Mouse (Mus musculus) liver (tissue): ENCODE measurements around the gene Clic1.

Experiments
- DNase-seq: peaks from one replicate; pipeline ENCODE4 v3.0.0-alpha.2; 2020; ENCODE audit warnings: mixed read lengths

The Clic1 gene

GRCm38 (mm10) chr17:35064951-35065947 is 15.5 kb downstream of the Clic1 start, which contains the start of gene Ly6g6c:
Ly6g6c (plus strand) TSS chr17:35065388.
- peak; percentile 62 for DNase-seq

DNA sequence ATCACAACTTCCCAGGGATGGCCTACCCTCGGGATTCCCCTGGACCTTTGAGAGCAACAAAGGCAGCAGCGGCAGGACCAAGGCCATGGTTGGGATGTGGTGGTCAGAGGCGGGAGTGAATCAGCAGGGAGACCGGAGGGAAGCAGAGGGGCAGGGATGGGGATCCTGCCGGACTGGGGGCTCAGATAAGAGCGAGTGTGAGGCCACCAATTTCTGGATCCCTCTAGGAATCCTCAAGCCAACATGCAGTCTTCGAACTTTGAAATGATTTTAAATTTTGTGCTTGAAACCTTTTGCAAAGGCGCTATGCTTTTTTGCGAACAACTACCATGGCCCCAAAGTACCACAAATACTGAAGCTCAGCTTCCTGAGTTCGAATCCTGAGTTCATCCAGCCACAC is 16.3 kb downstream of the Clic1 start, which contains the start of gene Mpig6b:
Gene Mpig6b (minus strand): TSS at position 101 of the 400 bp plus-strand sequence.
- DNase-seq: no peak

- DNase-seq: no peak
These were observed 18.6 kb downstream of the Clic1 start for GRCm38 (mm10) chr17:35068213-35068914.

DNA sequence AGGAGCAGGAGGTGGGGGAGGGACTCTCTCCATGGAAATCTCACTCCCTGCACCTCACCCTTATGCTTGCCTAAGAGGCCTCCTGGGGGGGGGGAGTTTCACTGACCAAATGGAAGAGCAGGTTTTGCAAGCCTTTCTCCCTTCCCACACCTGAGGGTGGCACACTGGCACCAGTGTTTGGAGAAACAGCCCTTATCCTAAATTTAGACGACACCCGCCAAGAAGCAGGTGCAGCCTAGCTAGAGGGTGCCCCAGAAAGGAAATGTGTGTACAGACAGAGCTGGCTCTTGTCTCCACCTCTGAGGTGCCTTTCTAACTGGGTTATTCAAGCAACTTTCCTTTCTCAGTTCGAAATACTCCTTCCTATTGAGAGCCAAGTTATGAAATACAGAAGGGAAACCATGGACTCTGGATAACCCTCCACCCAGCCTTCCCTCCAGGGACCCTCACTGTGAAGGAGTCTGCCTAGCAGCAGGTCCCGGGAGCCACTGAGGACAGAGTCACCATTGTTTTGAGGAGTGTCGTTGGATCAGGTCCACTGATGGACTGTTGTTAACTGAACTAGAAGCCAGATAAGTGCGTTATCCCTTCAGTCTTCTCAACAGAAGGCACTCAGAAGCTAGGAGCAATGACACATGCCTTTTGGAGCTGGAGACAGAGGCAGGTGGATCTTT is 20.9 kb downstream of the Clic1 start:
- no peak for DNase-seq

GRCm38 (mm10) chr17:35071454-35071853 is 21.7 kb downstream of the Clic1 start:
- DNase-seq: no peak

- DNase-seq: no peak
These were observed 24.3 kb downstream of the Clic1 start for GRCm38 (mm10) chr17:35074097-35074496.

DNA sequence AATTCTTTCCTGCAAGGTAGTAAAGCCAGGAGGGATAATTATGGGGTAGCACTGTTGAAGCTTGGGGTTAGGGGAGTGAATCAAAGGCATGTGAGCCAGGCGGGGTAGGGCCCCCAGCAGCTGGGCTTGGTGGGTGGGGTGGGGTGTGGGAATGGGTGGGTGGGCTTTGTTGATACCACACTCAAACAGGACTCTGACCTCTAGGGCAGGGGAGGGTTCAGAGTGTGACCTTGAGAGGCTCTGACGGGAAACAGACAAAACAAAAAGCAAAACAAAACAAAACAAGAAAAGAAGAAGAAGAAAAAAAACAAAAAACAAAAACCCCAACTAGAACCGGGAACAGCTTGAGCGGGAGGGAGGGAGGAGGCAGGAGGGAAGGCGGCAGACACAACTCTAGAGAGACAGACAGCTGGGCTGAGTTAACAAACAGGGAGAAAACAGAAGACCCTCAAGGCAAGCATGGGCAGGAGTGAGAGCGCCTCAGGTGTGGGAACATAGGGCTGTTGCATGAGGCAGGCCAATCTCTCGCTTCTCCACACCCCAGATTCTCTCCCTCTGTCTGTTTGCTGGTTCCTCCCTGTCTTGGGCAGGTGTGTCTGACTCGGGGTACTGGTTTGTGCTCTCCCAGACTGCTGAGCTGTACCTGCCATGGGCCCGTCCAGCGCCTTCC is 26.9 kb downstream of the Clic1 start, which contains the start of gene Ly6g6e:
Gene Ly6g6e (plus strand): TSS at position 396 of the 670 bp plus-strand sequence.
- no peak for DNase-seq

GRCm38 (mm10) chr17:35077285-35077684 is 27.5 kb downstream of the Clic1 start:
- no peak for DNase-seq

DNA sequence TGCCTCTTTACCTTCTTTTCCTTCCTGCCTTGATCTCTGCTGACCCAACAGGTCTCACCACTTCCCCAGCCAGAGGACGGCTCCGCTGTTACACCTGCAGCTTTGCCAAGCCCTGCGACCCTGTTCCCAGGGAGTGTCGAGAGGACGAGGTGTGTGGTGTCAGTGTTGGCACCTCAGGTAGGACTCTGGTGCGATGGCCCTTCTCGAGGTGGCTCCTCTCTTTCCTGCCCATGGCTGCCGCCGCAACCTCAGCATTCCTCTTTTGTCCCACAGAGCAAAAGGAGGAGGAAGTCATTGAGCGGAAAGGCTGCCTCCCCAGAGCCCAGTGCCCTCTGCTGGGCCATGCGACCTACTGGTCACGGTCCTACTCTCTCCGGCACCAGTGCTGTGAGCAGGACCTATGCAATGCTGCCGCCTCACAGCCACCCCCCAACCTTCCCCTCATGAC is 28.0 kb downstream of the Clic1 start, which contains the start of gene Ly6g6d:
Gene Ly6g6d (minus strand): TSS at position 280 of the 448 bp plus-strand sequence.
- DNase-seq: peak; percentile 45

- DNase-seq: peak; percentile 85
These were observed 30.0 kb downstream of the Clic1 start for GRCm38 (mm10) chr17:35079778-35080177.

DNA sequence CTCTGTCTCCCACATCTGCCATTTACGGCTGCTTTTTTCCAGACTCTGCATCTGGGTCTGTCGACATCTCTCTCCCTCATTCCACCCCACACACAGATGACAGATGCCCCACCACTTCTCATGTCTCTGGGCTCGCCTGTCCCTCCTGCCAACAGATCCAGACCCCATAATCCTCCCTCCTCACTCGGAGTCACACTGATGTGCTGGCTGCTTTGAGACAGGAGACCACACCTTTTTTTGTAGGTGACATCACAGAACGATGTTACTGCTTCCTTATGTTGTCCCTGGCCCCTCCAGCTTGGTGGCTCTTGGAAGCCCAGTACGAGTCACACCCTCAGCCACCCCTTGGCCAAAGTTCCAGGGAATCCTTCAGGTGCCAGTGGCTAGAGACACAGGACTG is 30.5 kb downstream of the Clic1 start:
- no peak for DNase-seq

- no peak for DNase-seq
These were observed 30.9 kb downstream of the Clic1 start for GRCm38 (mm10) chr17:35080710-35081109.

DNA sequence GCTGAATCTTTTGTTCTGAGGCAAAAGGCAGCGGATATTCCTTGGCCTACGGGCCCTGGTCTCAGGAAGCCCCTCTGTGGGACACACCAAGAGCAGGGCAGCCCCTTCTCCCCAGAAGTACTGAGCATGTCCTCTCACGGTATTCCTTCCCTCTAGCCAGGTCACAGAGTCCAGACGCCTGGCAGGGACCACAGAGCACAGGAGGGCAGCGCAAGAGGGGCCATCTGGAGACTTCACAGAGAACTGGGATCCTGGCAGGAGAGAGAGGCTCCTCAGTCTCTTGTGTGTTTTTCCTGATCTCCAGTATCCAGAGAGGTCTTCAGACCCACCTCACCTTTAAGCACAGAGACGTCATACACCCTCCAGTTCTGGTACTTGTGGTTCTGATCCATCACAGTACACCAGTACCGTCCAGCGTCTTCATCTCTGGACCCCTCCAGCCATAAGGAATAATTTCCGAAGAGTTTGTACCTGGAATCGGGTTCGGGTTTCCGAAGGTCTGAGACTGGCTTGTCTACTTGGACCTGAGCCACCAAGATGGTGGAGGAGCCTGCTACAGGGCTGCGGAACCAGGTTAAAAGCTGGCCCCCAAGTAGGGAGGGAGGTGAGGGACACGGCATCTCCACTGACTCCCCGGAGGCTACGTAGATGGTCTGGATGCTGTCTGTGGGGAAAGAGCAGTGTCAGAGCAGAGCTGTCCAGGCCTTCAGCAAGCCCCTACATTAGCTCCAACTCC is 33.2 kb downstream of the Clic1 start:
- DNase-seq: no peak

DNA sequence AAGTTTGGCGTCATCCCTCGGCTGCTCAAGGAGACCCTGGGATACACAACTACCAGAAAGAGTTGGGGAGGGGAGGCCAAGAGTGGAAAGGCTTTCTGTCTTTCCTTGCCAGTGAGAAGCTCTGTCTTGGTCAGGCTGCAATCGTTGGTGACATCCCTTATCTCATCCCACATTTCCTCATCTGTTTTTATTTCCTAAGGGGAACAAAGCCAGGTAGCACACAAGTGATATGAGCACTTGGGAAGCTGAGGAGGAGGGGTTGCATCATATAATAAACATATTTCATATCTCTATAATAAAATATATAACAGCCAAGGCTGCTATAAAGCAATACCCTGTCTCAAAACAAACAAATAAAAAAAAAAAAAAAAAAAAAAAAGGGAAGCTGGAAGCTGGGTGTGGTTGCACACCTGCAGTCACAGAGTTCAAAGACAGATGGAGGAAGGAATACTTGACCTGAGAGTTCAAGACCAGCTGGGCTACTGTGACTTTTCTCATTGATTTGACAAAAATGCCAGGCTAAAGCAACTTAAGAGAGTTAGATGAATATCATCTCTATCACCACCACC is 34.2 kb downstream of the Clic1 start:
- no peak for DNase-seq

GRCm38 (mm10) chr17:35085208-35085865 is 35.6 kb downstream of the Clic1 start, which contains the start of gene Ly6g6f:
Ly6g6f (minus strand) TSS chr17:35085610.
- no peak for DNase-seq

DNA sequence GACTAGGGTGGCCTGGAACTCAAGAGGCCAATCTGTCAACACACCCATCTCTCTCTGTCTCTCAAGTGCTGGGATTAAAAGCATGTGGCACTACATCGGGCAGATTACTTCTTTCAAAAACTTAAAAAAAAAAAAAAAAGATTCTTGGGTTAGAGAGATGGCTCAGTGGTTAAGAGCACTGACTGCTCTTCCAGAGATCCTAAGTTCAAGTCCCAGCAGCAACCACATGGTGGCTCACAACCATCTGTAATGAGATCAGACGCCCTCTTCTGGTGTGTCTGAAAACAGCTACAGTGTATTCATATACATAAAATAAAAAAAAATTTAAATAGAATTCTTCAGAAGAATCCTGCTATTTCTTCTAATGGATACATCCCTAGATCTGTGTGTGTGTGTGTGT is 38.4 kb downstream of the Clic1 start:
- no peak for DNase-seq

DNA sequence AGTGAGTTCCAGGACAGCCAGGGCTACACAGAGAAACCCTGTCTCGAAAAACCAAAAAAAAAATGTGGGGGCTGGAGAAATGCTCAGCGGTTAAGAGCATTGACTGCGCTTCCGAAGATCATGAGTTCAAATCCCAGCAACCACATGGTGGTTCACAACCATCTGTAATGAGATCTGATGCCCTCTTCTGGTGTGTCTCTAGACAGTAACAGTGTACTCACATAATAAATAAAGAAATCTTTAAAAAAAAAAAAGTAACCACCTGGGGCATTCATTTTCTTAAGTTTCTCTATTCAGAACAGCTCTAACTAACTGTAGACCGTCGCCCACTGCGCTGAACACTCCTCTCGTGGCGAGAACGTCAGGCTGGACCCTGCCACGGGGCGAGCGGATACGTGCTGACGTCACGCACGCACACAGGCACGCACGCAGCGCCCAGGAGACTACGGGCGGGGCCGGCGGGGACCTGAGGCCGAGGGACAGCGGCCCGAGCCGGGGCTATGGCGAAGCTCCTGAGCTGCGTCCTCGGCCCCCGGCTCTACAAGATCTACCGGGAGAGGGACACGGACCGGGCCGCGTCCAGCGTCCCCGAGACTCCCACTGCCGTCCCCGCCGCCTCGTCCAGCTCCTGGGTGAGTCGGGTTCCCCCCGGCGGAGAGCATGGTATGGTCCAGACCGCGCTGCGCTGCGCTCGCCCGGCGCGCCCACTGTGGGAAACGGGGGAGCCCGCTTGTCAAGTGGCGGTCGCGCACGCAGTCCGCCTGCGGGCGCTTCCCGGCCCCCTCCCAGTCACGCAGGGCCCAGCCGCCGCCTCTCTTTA is 39.3 kb downstream of the Clic1 start, which contains the start of gene Abhd16a:
Gene Abhd16a (plus strand): TSS at position 439 of the 820 bp plus-strand sequence.
- peak; percentile 94 for DNase-seq

DNA sequence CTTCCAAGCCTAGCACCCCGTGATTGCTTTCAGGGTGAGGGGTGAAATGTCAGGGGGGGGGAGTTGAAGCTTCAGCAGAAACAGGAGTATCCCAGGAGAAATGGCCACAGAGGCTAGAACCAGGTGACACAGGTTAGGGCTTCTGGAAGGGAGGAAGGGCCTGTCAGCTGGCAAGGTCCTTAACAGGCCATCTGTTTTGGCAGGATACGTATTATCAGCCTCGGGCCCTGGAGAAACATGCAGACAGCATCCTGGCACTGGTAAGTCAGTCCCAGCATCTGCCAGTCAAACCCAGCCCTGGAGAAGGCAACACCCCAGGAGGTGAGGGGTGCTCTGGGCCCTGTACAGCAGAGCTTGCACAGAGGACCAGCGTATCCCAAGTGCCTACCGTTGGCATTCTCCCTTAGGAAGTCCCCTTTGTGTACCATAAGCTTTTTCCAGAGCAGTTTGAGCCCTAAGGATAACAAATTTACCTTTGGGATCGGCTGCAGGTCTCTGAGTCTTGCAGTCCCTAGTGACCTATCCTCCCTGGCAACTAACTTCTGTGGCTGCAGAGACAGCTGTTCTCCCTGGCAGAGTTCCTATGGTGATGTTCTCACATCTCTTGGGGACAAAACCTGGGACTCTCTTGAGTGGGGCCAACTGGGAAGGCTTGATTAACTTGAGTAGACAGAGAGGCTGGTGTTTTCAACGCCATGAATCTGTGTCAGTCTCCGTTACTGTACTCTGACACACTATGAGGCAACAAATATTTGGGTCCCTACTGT is 40.6 kb downstream of the Clic1 start:
- DNase-seq: peak; percentile 68
